Mouse (Mus musculus): ENCODE measurements around the gene Cage1.

Gene Cage1

DNA sequence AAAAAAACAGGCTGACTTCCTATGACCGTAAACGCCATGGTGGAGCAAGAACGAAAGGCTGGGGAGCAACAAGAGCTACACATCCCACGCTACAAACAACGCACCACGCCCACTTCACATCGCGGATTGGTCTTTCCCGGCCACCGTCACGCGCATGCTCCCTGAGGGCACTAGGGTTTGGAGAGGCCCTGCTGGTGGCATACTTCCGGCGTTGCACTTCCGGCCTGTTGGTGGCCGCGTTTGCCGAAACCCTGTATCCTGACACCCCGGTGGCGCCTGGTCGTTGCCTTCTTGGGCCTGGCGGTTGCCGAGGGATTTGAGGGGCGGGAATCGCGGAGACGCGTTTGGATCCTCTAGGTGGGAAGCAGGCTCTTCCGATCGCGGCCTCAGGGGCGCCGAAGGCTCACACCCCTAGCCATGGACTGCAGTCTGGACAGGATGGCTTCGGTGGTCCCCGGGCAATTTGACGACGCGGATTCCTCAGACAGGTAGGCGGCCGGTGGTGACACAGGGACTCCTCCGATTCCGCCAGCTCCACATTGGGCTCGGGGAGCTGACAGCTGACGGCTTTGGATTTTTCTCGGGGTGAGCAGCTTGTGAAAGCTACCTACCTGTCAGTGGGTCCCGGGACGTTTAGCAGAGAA, at the start of gene Cage1:
Gene Cage1 (minus strand): TSS at position 26 of the 644 bp plus-strand sequence.
- peak; percentile 92 to 94 for DNase-seq (ENCODE audit: low spot score in 2 of 2)

DNA sequence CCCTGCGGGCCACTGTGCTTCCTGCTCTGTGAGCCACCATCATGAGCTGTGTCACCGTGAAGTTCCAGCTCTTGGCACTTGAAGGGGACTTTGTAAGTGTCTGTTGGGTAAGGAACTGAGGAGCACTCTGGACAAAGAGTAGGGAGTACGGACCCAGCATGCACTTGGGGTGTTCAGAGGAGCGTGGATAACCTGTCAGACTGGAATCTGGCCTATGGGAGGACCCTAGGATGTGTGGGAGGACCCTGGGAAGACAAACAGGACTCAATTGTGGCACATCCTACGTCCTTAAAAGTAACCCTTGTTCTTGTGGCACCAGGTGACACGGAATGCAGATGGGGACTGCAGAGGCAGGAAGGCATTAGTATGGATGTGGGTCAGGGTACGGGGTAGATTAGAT, 44.3 kb upstream of the Cage1 start:
- DNase-seq (ENCODE audit: low spot score in 2 of 2), result no peak

DNA sequence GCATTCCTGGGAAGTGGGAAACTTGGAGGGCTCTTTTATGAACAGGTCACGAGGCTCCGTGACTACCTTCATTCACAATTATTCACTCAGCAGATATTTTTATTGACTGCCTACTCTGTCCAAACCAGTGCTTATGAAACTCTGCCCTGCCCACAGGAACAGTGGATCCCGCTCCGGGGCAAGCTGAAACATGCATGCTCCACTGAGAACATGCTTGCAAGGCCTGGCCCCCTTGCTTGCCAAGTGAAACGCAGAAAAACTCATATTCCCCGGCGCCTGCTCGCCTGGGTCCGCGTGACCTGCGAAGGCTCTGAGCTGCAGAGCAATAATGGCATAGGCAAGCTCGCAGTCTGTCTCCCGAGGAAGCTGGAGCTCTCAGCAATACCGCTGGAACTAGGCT, 43.9 kb upstream of the Cage1 start:
- no peak for DNase-seq (ENCODE audit: low spot score in 2 of 2)

DNA sequence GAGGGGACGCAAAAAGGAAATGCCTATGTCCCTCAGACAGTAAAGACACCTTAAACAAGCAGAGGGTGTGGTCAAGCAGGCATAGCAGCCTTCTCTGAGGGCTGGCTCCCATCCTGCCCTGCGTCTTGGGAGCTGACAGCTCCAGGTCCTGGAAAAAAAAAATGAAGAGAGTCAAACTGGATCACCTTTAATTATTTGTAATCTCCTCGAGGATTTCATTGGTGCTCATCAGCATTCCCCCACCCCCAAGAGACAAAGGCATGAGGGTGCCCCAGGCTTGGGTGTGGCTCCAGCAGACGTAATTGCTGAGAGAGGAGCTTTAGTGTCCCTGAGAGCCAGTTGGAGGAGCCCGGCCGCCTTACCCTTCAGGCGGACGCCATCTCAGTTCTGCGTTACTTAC, 43.1 kb upstream of the Cage1 start:
- DNase-seq (ENCODE audit: low spot score in 2 of 2), result no peak

DNA sequence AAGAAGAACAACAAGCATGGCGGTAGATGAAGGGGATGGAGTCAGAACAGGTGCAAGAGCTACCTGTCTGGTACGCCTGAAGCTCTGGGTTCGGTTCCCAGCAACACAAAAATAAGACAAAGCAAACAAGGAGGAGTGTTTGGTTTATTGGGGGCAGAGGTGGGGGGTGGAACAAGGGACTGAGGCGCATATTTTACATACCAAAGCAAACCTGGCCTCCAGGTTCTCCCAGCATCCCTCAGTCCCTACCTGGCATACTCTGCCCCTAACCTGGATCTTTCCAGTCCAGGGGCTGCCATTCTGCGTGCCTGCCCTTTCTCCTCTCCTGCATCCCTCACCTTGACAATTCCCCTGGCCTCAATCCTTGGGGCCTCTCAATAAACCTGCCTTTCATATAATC, 42.5 kb upstream of the Cage1 start:
- DNase-seq (ENCODE audit: low spot score in 2 of 2), result no peak

DNA sequence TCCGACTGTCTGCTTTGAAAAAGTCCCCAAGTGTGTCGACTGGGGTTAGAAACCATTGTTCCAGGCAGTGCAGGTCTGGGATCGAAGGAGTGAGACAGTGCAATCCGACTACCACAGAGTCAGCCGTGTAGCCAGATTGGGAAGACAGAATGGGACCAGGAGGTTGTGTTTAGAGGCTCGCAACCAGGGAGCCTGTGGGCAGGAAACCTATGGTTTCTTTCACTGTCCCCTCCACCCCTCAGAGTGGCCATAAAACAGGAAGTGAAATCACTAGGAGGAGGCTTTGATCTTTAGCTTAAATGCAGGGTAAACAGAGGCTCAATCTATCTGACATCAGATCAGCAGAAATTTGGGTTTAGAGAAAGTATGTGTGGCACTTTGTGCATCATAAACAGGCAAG, 42.0 kb upstream of the Cage1 start:
- no peak for DNase-seq (ENCODE audit: low spot score in 2 of 2)

DNA sequence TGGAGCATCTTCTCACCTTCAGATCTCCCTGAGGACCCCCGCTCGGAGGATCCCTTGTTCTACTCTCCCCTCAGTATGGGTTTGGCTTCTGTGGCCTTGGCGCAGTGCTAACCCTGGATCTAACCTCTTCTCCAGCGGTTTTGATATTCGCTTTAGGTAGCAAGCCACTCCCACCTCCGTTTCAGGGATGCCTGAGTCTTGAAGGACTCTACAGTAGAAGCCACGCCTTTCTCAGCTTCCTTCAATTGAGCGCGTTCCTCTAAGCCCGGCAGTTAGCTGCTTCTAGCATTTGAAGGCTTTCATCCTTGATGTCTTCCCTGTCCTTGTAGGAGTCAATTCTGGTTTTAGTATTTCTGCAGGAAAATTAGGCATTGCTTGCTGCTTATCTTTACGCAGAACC, 40.2 kb upstream of the Cage1 start:
- DNase-seq (ENCODE audit: low spot score in 2 of 2), result no peak

DNA sequence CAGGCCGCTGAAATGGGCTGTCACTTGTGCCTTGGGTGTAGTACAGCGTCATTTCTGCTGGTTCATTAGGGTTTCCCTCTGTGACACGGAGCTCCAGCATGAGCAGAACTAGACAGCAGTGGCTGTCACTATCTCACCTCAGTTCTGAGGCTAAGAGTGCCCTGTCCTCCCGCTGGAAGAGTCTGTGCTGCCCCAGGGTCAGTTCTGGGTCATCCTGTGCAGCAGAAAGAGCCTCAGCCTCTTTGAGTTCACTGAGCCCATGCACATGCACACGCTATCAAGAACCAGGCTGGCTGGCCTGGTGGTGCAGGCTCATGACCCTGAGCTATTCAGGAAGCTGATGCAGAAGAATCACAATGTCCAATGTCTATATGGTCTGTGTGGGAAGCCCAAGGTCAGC, 37.5 kb upstream of the Cage1 start:
- no peak for DNase-seq (ENCODE audit: low spot score in 2 of 2)

DNA sequence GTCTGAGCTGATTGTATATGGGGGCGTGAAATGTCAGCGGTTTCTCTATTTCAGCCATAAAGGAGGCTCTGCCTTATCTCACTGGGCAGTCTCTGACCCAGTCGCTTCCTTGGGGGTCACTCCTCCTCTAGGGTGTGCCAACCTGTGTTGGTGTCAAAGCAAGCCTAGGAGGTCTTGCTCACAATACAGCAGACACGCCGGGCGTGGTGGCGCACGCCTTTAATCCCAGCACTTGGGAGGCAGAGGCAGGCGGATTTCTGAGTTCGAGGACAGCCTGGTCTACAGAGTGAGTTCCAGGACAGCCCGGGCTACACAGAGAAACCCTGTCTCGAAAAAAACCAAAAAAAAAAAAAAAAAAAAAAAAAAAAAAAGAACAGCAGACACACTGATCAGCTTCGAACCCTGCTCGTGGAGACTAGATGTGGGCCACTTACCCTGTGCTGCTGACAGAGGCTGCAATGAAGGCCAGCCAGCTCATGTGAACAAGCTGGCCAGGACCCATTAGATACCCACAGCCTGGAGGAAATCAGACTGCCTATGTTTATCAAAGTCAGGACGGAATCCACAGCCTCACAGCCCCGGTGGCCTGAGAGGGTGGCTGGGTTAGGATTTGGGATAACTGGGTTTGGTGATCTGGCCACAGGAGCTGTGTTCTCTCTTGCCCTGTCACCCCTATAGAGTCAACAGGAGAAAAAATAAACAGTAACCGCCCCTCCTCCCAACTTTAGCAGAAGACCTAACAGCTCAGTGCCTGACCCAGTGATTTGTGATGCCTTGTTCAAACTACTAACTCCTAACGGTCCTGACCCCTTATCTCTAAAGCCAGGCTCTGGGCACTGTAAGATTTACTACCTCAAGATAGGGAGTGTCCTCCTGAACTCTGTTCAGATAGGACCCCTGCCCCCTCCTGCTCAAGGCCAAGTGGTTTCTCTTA, 36.8 kb upstream of the Cage1 start:
- DNase-seq (ENCODE audit: low spot score in 2 of 2), result no peak

DNA sequence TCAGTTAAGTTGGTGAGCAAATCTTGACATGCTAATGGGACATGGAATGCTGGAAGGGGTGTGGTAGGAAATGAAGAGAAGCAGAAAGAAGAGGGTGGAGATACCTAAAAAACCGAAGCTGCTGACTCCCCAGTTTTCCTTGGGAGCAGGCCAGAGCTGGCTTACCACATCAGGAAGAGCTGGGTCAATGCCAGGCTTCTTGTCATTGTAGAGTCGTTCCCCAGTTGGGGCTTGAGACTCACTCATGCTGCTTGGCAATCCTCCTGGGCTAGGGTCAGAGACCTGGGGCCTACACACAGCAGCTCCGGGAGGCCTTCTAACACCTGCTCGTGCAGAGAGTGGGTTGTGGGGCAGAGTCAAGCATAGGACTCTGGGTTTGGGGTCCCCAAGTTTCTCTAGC, 34.1 kb upstream of the Cage1 start:
- no peak for DNase-seq (ENCODE audit: low spot score in 2 of 2)

DNA sequence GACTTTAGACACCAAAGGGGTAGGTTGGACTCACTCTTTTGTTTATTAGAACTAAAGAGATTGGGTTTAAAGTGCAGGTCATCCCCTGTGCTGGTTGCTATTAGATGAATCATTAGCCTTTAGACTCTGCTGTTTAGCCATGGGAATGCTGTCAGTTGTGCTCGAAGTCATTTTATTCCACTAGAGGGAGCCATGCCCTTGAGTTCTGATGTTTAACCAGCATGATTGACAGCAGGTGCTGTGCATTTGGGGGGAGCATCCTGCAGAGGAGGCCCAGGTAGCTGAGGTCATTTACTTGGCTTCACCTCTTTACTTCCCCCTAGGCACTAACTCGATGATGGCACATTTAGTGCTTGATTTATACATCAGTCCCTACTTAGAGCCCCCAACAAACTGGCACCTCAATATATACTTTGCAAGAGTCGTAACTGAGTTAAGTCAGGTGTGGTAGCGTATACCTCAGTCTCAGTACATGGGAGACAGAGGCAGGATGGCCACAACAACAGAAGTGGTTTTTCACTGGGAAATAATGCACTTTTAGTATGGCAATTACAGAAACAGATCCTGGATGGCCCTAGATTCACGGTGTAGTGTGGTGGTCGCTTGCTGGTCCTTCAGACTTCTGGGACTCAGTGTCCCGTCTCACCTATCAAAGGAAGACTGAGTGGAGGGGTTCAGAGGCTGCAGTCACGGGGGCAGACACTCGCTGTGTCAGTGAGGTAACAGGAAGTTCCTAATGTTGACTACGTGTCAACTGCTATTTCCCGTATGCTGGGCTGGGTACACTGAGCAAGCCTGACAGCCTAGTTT, 28.2 kb upstream of the Cage1 start:
- no peak for DNase-seq (ENCODE audit: low spot score in 2 of 2)

DNA sequence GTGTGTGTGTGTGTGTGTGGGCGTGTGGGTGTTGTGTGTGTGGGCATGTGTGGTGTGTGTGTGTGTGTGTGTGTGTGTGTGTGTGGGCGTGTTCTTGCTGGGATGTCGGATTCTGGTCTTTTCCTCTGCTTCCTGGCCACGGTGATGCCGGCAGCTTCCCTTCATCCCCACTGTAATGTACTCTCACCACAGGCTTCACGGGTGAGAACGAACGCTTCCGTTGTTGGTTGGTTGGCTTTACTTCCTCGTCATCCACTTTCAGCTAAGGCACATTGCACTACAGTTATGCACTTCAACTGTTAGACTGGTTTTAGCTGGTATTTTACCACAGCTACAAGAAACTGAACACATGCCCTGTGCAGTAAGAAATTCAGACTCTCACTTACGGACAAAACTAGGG, 25.8 kb upstream of the Cage1 start:
- DNase-seq (ENCODE audit: low spot score in 2 of 2), result no peak

DNA sequence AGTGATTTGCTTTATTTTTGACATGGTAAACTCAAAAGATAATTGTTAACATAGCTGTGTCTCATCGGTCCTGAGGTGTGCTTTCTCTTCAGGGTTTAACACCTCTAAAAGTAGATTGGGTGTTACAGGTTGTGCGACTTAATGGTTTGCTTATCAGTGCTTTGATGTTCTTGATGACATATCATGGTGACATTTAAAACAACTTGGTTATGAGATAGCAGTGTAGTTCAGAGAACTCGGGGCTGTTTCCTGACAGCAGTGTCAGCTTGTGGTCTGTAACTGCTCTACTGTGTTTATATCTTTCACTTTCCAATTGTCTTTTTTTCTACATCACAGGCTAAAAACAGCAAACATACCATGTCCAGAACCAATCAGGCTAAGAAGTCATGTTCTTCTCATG, 13.0 kb upstream of the Cage1 start:
- no peak for DNase-seq (ENCODE audit: low spot score in 2 of 2)

DNA sequence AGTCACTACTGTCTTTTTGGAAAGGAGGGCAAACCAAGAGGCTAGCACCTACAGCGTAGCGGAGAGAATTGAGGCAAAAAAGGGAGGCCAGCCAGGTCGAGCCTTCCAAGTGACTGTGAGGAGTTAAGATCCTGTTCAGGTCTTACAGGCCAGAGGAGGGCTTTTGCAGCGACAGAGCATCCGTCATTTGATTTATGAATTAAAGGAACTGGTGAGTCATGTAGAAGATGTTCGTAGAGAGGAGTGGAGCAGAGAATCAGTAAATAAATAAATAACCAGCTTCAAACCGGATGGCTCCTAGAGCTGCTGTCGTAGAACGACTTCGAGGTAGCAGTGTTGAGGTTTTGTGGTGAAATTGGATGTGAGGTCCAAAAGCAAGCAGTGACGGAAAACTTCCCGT, 942 bp upstream of the Cage1 start:
- DNase-seq (ENCODE audit: low spot score in 2 of 2), result no peak

DNA sequence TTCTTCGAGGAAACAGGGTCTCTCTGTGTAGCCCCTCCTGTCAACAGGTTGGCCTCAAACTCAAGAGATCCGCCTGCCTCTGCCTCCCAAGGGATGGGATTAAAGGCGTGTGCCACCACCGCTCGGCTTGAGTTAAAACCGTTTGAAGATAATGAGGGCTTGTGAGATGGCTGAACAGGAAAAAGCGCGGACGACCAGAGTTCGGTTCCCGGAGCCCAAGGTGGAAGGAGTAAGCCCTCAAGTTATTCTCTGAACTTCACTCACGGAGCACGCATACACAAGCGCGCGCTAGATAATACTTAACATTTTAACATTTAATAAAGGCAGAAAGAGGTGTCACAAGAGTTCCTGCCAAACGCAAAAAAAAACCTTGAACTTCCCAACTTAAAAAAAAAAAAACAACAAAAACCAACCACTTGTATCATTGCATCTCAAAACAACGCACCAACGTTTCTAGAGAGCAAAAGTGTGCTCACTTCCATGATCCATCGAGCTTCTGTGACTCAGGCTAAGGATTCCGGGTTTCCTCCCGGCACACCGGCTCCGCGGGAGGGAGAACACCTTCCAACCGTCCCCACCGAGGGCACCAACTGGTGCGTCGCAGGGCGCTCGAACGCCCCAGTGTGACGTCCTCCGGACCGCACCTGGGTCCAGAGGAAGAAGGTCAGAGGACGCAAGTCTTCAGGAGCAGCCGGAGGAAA, 376 bp downstream of the Cage1 start, which contains the start of gene Riok1:
Gene Riok1 (plus strand): TSS at position 653 of the 701 bp plus-strand sequence.
- peak in 1 of 2 experiments; percentile 12 for DNase-seq (ENCODE audit: low spot score in 2 of 2)

DNA sequence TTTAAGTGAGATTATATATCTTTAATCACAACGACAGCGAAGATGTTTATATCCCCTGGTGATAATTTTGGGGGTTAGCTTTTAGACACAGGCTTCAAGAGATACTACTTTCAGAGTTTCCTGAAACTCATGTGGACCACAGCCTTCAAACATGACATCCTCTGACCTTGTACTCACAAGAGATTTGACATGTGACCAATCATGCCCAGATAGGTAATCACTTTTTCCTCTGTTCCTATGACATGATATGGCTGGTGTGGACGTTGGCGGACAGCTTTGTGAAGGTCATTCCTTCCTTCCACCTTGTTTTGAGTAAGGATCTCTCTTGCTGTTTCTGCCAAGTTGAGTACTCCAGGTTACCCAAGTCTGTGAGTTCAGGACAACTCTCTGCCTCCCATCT, 8.5 kb downstream of the Cage1 start:
- DNase-seq (ENCODE audit: low spot score in 2 of 2), result no peak

DNA sequence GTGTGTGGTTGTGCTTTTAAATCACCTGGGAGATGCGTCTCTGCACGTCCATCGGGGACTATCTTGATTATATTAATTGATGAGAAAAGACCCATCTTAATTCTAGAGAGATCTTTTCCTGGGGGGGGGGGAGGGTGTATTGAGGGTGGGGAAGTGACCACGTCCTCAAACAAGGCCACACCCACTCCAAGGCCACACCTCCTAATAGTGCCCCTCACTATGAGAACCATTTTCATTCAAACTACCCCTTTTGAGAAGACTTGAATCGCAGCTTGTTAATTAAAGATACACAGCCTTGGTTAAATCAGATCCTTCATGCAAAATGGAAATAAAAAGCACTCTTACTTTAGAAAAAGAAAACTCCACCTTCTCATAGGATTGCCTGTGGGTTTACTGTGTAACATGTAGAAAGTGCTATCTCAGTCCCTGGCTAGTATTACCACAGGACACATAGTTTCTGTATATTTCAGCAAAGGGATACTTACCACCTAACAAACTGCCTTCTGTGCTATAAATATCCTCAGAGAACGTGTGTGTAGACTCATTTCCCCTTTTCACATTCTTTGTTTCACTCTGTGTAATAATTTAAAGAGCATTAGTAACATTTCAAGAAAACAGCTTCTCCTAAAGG, 9.1 kb downstream of the Cage1 start:
- no peak for DNase-seq (ENCODE audit: low spot score in 2 of 2)

DNA sequence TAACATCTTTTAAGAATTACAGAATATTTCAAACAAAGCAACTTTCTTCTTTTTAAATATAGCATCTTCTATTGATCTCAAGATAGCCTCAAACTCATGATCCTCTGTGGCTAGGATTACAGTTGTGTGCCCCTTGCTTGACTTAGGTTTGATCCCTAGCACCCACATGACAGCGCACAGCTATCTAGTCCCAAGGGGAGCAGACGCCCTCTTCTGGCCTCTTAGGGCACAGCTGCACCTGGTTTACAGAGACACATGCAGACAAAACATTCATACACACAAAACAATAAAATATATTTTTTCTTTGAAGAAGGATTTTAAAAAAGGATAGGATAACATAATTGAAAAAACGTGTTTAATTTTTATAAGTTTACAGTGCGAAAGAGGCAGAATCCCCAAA, 11.0 kb downstream of the Cage1 start:
- DNase-seq (ENCODE audit: low spot score in 2 of 2), result peak in 1 of 2 experiments; percentile 17

DNA sequence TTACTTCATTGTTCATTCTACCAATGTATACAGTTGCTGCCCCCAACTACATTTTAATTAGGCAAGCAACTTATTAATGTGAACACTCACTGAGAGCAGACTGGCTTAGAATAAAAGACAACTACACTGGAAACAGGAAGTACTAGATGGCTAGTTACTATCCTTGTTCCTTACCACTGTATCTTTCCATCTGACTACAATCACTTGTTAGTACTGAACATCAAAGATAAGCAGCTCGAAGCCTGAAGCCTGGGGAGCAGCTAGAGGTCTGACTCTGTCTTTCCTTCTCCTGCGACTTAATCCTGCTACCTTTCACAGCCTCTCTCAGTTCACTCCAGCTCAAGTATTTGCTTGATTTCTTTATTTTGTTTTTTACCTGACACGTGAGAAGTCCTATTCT, 18.1 kb downstream of the Cage1 start:
- no peak for DNase-seq (ENCODE audit: low spot score in 2 of 2)

DNA sequence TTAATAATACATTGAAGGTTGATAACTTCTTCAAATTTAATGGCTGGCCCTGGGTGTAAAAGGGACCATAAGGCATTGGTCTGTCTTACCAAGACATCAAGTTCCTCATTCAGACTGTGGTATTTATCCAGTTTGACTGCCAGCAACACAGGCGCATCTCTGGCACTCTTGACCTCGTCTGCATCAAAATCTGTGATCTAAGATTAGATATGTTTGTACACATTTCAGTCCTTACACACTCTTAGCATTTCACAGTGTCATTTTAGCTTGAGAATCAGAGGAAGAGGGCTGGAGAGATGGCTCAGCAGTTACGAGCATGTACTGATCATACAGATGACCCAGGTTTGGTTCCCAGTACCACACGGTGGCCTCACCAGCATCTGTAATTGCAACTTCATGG, 21.3 kb downstream of the Cage1 start:
- DNase-seq (ENCODE audit: low spot score in 2 of 2), result no peak

DNA sequence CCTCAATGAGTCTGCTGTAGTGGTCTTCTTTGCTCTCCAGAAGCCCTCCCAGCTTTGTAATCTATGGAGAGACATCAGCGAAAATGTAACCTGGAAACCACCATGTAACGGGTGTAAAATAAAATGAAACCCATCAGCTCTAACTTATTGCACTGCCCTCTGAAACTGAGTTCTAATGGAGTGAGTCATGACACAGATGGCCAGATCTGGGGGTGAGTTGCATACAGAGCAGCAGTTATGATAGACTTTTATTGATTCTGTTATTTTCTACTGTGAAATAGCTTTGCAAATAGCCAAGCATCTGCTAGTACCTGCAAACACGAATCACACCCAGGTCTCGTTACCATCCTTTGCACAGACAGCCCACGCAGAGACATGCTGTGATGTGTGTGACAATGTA, 24.4 kb downstream of the Cage1 start:
- no peak for DNase-seq (ENCODE audit: low spot score in 2 of 2)

All from spleen, postnatal 14 days (tissue).